Mouse (Mus musculus): ENCODE results near the gene Pla2g7. TPM values are rescaled to one million over a fixed set of nuclear protein-coding genes. Genes with fewer than 3 reads are reported as not detected.

Gene Pla2g7
- total RNA-seq, 2 experiments from 2014 or later: 3.0 TPM

DNA sequence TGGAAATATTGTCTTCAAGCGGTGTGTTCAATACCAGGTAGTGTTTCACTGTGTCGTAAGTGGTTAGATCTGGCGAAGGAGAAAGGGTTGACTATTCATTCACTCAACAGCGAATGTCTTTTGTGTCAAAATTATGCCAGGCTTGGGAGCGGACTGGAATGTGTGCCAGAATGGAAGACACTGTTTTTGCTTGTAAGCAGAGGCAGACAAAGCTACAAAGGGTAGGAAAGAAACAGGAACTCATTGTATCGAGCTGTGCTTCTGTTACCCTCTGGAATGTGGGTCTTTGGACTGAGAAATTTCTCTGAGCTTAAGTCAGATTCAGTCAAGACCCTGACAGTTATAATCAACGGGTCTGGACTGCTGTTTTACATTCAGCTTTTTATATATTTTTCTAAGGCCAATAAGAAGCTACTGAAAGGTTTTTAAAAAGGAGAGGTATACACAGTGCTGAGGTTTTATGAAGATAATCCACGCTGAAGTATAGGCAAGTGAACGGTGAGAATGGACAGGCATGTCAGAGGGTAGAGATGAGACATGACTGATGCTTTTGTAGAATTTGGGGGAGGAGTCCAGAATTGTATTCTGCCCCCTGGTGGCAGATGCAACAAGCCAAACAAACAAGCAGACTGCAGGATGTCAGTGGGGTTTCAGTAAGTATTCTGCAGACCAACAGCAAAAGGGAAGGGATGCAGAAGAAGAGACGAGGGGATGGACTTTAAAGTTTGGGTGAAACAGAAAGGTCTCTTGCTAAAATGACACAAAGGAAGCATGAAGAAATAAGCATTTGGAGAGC lies 81.9 kb downstream of the Pla2g7 start:
- DNase-seq: no peak

DNA sequence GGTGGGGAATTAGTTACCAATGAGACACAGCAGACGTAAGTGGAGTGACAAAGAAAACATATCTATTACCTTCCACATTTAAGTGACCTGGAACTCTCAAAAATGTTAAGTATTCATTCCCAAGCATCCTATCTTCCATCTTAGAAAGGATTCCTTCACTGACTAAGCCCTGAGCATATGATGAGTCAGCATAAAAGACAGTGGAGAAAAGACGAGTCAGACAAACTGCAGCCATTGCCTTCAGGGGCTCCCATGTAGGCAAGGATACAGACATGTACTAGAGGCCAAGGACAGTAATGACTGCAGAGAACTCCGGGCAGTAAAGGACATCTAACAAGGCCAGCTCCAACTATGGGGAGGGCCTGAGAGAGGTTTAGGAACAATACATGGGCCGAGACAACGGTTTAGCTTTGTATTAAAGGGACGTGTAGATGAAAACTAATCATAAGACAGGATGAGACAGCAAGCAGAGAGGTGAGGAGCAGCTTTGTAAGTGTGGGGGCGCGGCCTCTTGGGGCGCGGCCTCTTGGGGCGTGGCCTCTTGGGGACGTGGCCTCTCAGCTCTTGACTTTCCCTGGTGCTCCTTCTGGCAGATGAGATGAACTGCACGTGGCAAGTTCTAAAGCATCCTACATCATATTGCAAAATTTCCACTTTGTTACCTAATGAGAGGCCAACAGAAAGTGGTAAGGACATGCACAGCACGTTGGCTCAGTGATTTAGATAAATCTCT lies 83.6 kb downstream of the Pla2g7 start:
- DNase-seq: no peak

Other genes with a start within 250 kb of the Pla2g7 start
- gene Adgrf5, start 207.6 kb upstream of the Pla2g7 start, total RNA-seq (2021): 100 to 1,000 TPM; 131 to 141 TPM
- gene Mep1a, start 65.3 kb upstream of the Pla2g7 start, total RNA-seq (2021): not detected
- gene Ankrd66, start 24.5 kb upstream of the Pla2g7 start, total RNA-seq (2021): not detected
- under 1 TPM; 0.05 to 0.29 TPM for gene Tdrd6, start 62.2 kb downstream of the Pla2g7 start, total RNA-seq (2021)
- gene Slc25a27, start 99.1 kb downstream of the Pla2g7 start, total RNA-seq (2021): 1 to 10 TPM; 2.5 to 3.2 TPM
- gene Cyp39a1, start 99.3 kb downstream of the Pla2g7 start, total RNA-seq (2021): 10 to 100 TPM; 17.4 to 18.9 TPM
- 100 to 1,000 TPM; 167 to 178 TPM for gene Rcan2, start 233.3 kb downstream of the Pla2g7 start, total RNA-seq (2021)

All from heart, postnatal 4 days (tissue).